Mouse (Mus musculus) lung, embryonic 14.5 days (tissue): Measurements from ENCODE around the gene Cfap299. TPM values are rescaled to one million over a fixed set of nuclear protein-coding genes. Genes with fewer than 3 reads are reported as not detected.

ENCODE experiments used
- ATAC-seq: fragments of 200-750 bp; cut with Nextera tagmentation; 2 replicates; pipeline ENCODE4 v1.8.0; 2017; ENCODE audit warnings: mild to moderate bottlenecking, moderate TSS enrichment, moderate library complexity; ENCODE audit not compliant: insufficient read depth
- DNase-seq: peaks from one replicate; pipeline ENCODE4 v3.0.0-alpha.2; 2015
- H3K27ac ChIP-seq: fragments of 300-500 bp; sonication (generic); 2 replicates; pipeline ENCODE4 v1.5.1; 2014; ENCODE audit warnings: low read depth, mild to moderate bottlenecking, moderate library complexity
- H3K27me3 ChIP-seq: fragments of 300-500 bp; sonication (generic); 2 replicates; pipeline ENCODE4 v1.6.1; 2014; ENCODE audit warnings: low read length, control low read depth; ENCODE audit not compliant: insufficient read depth
- H3K36me3 ChIP-seq: fragments of 300-500 bp; sonication (generic); 2 replicates; pipeline ENCODE4 v1.6.1; 2014; ENCODE audit warnings: control low read depth; ENCODE audit not compliant: insufficient read depth
- H3K4me1 ChIP-seq: fragments of 300-500 bp; sonication (generic); 2 replicates; pipeline ENCODE4 v1.6.1; 2014; ENCODE audit warnings: antibody characterized with exemption, control low read depth; ENCODE audit not compliant: insufficient read depth
- H3K4me2 ChIP-seq: fragments of 300-500 bp; sonication (generic); 2 replicates; pipeline ENCODE4 v1.6.1; 2014; ENCODE audit warnings: mild to moderate bottlenecking
- H3K4me3 ChIP-seq: fragments of 300-500 bp; sonication (generic); 2 replicates; pipeline ENCODE4 v1.5.1; 2014; ENCODE audit warnings: low read depth, low read length
- H3K9ac ChIP-seq: fragments of 300-500 bp; sonication (generic); 2 replicates; pipeline ENCODE4 v1.6.1; 2014
- H3K9me3 ChIP-seq: fragments of 300-500 bp; sonication (generic); 2 replicates; pipeline ENCODE4 v1.6.1; 2016; ENCODE audit warnings: low read depth, low read length, control low read depth
- CTCF ChIP-seq: IDR thresholded peaks from 2 replicates; pipeline ENCODE4 v1.5.1; 2016; ENCODE audit warnings: antibody characterized with exemption, low read depth
- WGBS: fragments of 180-500 bp; shearing (Covaris S2); extraction: QIAGEN DNeasy Blood & Tissue Kit; methylation state at CpG from one replicate; pipeline ENCODE4 v1.1.7; 2014; 5-methylcytosine and 5-hydroxymethylcytosine counted together
- polyA plus RNA-seq: library from polyadenylated mRNA; unstranded; fragments of >200 nt; fragmentation: Nextera tagmentation; extraction: Ambion mirVana; gene quantifications from 2 replicates; pipeline ENCODE4 v1.2.1, GENCODE M21; 2014

The Cfap299 gene
- polyA plus RNA-seq, 1 experiment from 2014 or later, result 2.1 TPM

DNA sequence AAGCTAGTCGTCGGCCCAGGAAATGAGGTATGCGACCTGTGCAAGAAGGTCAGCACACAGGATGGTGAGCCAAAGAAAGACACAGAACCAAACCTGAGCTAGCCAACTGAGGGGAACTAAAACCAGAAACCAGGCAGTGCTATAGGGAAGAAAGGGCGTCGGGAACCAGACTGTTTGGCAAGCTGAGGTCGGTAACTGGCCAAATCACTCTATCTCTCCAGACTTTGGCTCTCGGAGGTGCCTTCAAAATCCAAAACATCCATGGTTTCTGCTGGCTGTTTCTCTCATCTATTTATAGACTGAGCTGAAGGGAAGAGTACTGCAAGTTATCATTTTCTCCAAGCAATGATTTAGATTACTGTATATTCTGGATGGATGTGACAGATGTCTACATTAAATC is 477.9 kb downstream of the Cfap299 start:
- ATAC-seq (no peak), DNase-seq (peak; percentile 40)
- Histone ChIP-seq H3K4me2 (no peak overlapping the region), H3K36me3 (no peaks in the 10 kb centered on the region), H3K4me3 (no peak overlapping the region), H3K9ac (no peak overlapping the region), H3K4me1 (no peaks in the 10 kb centered on the region), H3K9me3 (no peaks in the 10 kb centered on the region), H3K27me3 (no peaks in the 10 kb centered on the region), H3K27ac (no peak overlapping the region)
- no peak for TF ChIP-seq CTCF
- WGBS, result 59% methylated on average over 7 of the region's 7 CpGs

DNA sequence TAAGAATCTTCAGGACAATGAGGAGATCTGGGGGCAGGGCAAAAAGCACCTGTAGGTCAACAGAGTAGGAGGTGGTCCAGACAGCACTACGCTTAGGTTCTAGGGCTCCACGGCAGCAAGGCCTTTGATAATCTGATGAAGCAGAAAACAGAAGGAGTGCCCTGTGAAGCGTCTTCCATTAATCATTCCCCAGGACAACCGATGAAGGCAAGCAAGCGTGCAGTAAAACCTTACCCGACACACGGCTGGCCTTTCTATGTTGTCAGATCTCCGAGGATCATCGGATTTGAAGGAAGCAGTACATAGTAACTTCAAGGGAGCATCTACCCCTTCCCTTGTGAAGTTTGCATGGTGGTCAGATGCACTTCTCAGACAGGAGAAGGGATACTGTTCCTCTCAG is 478.8 kb downstream of the Cfap299 start:
- no peaks in the 10 kb centered on the region for H3K27me3 ChIP-seq
- no peak overlapping the region for H3K4me3 ChIP-seq
- ATAC-seq (no peak), DNase-seq (no peak)
- no peaks in the 10 kb centered on the region for H3K36me3 ChIP-seq
- no peak for TF ChIP-seq CTCF
- no peak overlapping the region for H3K9ac ChIP-seq
- H3K4me1 ChIP-seq, result no peaks in the 10 kb centered on the region
- 44% methylated on average over 9 of the region's 9 CpGs for WGBS
- H3K9me3 ChIP-seq, result no peaks in the 10 kb centered on the region
- H3K4me2 ChIP-seq, result no peak overlapping the region
- H3K27ac ChIP-seq, result no peak overlapping the region

DNA sequence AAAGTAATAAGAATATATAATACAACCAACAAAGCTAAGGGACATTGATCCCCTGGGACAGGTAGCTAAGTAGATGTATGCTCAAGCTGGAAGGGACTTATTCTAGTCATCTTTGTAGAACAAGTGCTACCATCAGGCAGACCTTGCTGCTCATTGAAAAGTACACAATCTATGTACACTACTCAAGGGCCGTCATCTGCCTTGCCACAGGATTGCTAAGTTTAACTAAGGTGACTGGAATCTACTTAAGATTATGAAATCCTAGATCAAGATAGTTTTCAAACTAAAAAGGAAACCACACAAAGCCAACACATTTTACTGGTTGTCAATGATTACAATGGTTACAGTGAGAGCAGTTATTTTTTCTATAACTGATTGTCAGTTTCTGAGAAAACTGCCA is 483.3 kb downstream of the Cfap299 start:
- DNase-seq, result no peak
- WGBS, result 55% methylated on average over 1 of the region's 1 CpGs
- Histone ChIP-seq H3K4me1 (no peaks in the 10 kb centered on the region), H3K9me3 (no peaks in the 10 kb centered on the region), H3K4me2 (no peak overlapping the region), H3K36me3 (no peaks in the 10 kb centered on the region), H3K27ac (no peak overlapping the region), H3K4me3 (no peak overlapping the region), H3K27me3 (no peaks in the 10 kb centered on the region), H3K9ac (no peak overlapping the region)
- no peak for ATAC-seq
- no peak for TF ChIP-seq CTCF

DNA sequence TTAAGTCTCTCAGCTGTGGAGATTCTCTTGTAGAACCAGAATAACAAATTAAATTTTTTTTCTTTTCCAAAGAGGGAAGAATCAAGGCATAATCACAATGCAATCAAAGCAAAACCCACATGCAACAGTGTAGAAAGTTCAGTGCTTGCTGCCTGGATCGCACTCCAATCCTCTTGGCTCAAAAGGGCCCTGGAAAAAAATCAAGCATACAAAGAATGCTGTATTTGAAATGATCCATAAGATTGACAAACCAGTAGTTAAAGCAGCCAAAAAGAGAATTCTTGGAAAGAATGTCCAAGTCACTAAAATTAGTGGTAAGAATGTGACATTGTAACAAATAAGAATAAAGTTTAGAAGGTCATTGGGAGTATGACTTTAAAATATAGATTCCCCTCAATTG is 486.2 kb downstream of the Cfap299 start:
- Histone ChIP-seq H3K4me3 (no peak overlapping the region), H3K36me3 (no peaks in the 10 kb centered on the region), H3K9me3 (no peaks in the 10 kb centered on the region), H3K9ac (no peak overlapping the region), H3K27ac (no peak overlapping the region), H3K4me1 (no peaks in the 10 kb centered on the region), H3K27me3 (no peaks in the 10 kb centered on the region), H3K4me2 (no peak overlapping the region)
- no peak for ATAC-seq
- DNase-seq, result peak; percentile 27
- WGBS, result 81% methylated on average over 1 of the region's 1 CpGs
- TF ChIP-seq CTCF, result no peak

DNA sequence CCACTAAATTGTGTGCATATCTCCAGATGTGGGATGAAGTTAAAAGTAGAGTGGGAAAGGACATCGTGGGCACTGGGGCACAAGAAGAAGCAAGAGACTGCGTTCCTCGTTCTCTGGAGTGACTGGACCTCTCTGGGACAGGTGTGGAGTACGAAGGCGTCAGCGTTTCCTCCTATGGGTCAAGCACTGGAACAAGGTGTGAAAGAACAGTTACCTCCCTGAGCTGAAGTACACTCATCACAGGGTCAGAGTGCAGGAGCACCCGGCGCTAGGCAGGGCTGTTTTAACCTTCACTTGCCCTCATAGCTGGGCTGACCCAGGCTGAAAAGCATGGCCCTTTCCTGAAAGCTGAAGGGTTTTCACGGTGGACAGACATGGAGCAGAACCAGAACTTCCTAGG is 504.7 kb downstream of the Cfap299 start:
- DNase-seq, result no peak
- Histone ChIP-seq H3K27ac (no peak overlapping the region), H3K27me3 (no peaks in the 10 kb centered on the region), H3K4me3 (no peak overlapping the region), H3K4me1 (no peaks in the 10 kb centered on the region; the same call in 1 of the 2 replicates), H3K9me3 (no peaks in the 10 kb centered on the region), H3K9ac (no peak overlapping the region), H3K4me2 (no peak overlapping the region), H3K36me3 (no peaks in the 10 kb centered on the region)
- TF ChIP-seq CTCF, result no peak
- 64% methylated on average over 9 of the region's 9 CpGs for WGBS
- ATAC-seq, result no peak

DNA sequence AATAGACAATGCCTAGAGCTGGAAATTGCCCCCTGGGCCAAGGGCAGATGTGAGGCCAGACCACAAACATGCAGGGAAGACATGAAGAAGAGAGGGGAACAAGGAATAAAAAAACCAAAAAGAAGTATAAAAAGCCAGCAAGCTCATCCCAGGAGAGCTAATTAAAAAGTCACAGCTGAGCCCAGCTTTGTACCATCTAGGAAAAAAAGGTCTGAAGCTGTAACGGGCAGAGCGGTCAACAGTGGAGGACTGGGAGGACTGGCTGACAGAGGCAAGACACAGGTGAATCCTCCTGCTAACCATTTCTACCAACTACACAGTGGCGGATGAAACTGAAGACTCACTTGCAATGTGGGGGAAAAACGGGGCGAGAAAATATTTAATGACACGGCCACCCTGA is 505.2 kb downstream of the Cfap299 start:
- TF ChIP-seq CTCF, result no peak

DNA sequence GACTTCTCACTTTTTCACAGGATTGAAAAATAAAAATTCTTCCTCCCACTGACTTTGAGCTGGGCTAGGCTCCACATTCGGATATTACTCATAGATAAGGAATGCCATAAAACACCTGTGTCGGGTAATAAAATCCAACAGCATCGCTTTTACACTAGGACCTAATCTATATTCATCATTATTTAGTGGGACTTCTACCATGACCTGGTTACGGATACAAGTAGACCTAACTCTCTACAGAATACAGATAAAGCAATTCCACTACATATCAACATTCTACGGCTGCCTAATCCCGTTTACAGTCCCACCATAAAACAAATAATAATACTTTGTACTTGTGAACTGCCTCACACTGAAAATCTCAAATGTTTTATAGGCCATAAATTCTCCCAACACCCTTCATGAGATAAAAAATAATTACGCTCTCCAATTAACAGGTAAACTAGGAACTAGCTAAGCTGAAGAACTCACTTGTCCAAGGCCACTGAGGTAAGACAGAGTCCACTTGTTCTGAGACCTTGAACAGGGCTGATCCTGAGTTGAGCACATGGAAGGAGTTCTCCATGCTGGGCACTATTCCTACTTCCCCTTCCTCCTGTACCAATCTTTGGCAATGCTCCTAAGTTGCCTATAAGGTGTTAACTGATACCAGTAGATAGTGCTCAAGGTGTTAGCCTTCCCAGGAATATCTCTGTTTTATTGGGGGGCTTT is 513.7 kb downstream of the Cfap299 start:
- H3K4me3 ChIP-seq, result no peak overlapping the region
- H3K4me1 ChIP-seq, result peaks cover 4% of the 10 kb centered on the region; the same call in 1 of the 2 replicates
- DNase-seq (no peak), ATAC-seq (no peak)
- no peak overlapping the region for H3K27ac ChIP-seq
- H3K27me3 ChIP-seq, result no peaks in the 10 kb centered on the region
- no peaks in the 10 kb centered on the region for H3K36me3 ChIP-seq
- no peak for TF ChIP-seq CTCF
- H3K4me2 ChIP-seq, result no peak overlapping the region
- 79% methylated on average over 7 of the region's 7 CpGs for WGBS
- no peak overlapping the region for H3K9ac ChIP-seq
- H3K9me3 ChIP-seq, result no peaks in the 10 kb centered on the region

More for the DNA sequence above, 505.2 kb downstream of the Cfap299 start:
- DNase-seq (no peak), ATAC-seq (no peak)
- no peaks in the 10 kb centered on the region for H3K27me3 ChIP-seq
- no peaks in the 10 kb centered on the region for H3K36me3 ChIP-seq
- no peak overlapping the region for H3K27ac ChIP-seq
- no peak overlapping the region for H3K4me3 ChIP-seq
- WGBS, result 84% methylated on average over 6 of the region's 6 CpGs
- H3K9ac ChIP-seq, result no peak overlapping the region
- H3K4me1 ChIP-seq, result no peaks in the 10 kb centered on the region; the same call in 1 of the 2 replicates
- no peaks in the 10 kb centered on the region for H3K9me3 ChIP-seq
- no peak overlapping the region for H3K4me2 ChIP-seq
